Mouse (Mus musculus): ENCODE measurements around the gene Olfr748. TPM values are rescaled to one million over a fixed set of nuclear protein-coding genes. Genes with fewer than 3 reads are reported as not detected.
"Not testable (repeated sequence)": the region's sequence is repeated elsewhere in the genome, so short reads cannot be mapped to it uniquely, and the experiment has no call there.

The Olfr748 gene
- polyA plus RNA-seq (2015; fragmentation: Nextera tagmentation; extraction: Ambion mirVana): not detected in 2 replicates

GRCm38 (mm10) chr14:50707073-50707472 lies at the start of gene Olfr748:
Gene Olfr748 (plus strand): TSS chr14:50707373.
- no peaks in the 10 kb centered on the region for H3K36me3 ChIP-seq (ENCODE audit: insufficient read depth, low read length)
- no peaks in the 10 kb centered on the region for H3K9me3 ChIP-seq (ENCODE audit: low read length)
- 81% methylated on average over 1 of the region's 1 CpGs for WGBS
- H3K9ac ChIP-seq (replicated peaks; ENCODE audit: low read length): no peak within 1 kb of the TSS
- no peak for ATAC-seq (ENCODE audit: low FRiP score, low TSS enrichment)
- H3K4me3 ChIP-seq (ENCODE audit: low read length): no peak within 1 kb of the TSS
- no peaks in the 10 kb centered on the region for H3K27me3 ChIP-seq (ENCODE audit: insufficient read depth, low read length)
- no peak within 1 kb of the TSS for H3K27ac ChIP-seq (ENCODE audit: low read length)
- no peak within 1 kb of the TSS for H3K4me2 ChIP-seq (replicated peaks; ENCODE audit: low read depth, low read length)
- no peaks in the 10 kb centered on the region for H3K4me1 ChIP-seq (ENCODE audit: insufficient read depth, low read length)

- no peak within 1 kb of the TSS for H3K9ac ChIP-seq (replicated peaks; ENCODE audit: low read length)
- H3K27ac ChIP-seq (ENCODE audit: low read length): no peak within 1 kb of the TSS
- no peaks in the 10 kb centered on the region for H3K4me1 ChIP-seq (ENCODE audit: insufficient read depth, low read length)
- no peak for ATAC-seq (ENCODE audit: low FRiP score, low TSS enrichment)
- 92% methylated on average over 3 of the region's 3 CpGs for WGBS
- no peak within 1 kb of the TSS for H3K4me2 ChIP-seq (replicated peaks; ENCODE audit: low read depth, low read length)
- H3K27me3 ChIP-seq (ENCODE audit: insufficient read depth, low read length): no peaks in the 10 kb centered on the region
- no peaks in the 10 kb centered on the region for H3K36me3 ChIP-seq (ENCODE audit: insufficient read depth, low read length)
- H3K9me3 ChIP-seq (ENCODE audit: low read length): no peaks in the 10 kb centered on the region
- H3K4me3 ChIP-seq (ENCODE audit: low read length): no peak within 1 kb of the TSS
Observed at GRCm38 (mm10) chr14:50693106-50693505, 14.1 kb upstream of the Olfr748 start, which contains the start of gene Olfr747. Gene Olfr747 (minus strand): TSS chr14:50693206.

DNA sequence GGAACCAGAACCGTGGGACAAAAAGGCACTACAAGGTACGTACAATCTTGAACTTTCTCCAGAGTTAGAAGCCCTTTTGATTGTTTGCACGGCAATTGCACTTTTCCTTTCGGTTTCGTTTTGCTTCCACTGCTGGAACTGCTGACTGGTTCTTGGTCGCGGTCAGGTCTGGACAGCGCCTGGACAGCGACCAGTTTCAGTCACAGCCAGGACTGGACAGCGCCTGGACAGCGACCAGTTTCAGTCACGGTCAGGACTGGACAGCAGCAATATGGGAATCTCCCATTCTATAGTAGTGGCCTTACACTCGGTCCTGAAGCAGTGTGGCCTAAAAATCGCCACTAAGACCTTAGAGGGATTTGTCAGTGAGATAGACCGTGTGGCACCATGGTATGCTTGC lies 12.7 kb downstream of the Olfr748 start:
- WGBS: 91% methylated on average over 15 of the region's 15 CpGs
- H3K36me3 ChIP-seq (ENCODE audit: insufficient read depth, low read length); ATAC-seq (ENCODE audit: low FRiP score, low TSS enrichment): not testable (repeated sequence)

DNA sequence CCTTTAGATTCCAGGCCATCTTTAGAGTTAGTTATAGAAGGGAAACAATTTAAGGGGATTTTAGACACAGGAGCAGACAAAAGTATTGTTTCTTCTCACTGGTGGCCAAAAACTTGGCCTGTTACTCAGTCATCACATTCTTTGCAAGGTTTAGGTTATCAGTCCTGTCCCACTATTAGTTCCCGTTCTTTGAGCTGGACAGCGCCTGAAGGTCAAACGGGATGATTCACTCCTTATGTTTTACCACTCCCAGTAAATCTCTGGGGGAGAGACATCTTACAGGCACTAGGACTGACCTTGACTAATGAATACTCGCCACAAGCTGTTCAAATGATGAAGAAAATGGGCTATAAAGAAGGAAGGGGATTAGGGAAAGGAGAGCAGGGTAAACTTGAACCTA lies 15.2 kb downstream of the Olfr748 start:
- not testable (repeated sequence) for H3K9me3 ChIP-seq (ENCODE audit: low read length); ATAC-seq (ENCODE audit: low FRiP score, low TSS enrichment); H3K4me1 ChIP-seq (ENCODE audit: insufficient read depth, low read length); H3K4me3 ChIP-seq (ENCODE audit: low read length); H3K27ac ChIP-seq (ENCODE audit: low read length); H3K27me3 ChIP-seq (ENCODE audit: insufficient read depth, low read length); H3K36me3 ChIP-seq (ENCODE audit: insufficient read depth, low read length); H3K4me2 ChIP-seq (replicated peaks; ENCODE audit: low read depth, low read length); H3K9ac ChIP-seq (replicated peaks; ENCODE audit: low read length)
- 79% methylated on average over 3 of the region's 4 CpGs for WGBS

More for the DNA sequence above, 12.7 kb downstream of the Olfr748 start:
- H3K27me3 ChIP-seq (ENCODE audit: insufficient read depth, low read length); H3K27ac ChIP-seq (ENCODE audit: low read length); H3K4me1 ChIP-seq (ENCODE audit: insufficient read depth, low read length); H3K4me2 ChIP-seq (replicated peaks; ENCODE audit: low read depth, low read length); H3K9ac ChIP-seq (replicated peaks; ENCODE audit: low read length); H3K9me3 ChIP-seq (ENCODE audit: low read length); H3K4me3 ChIP-seq (ENCODE audit: low read length): not testable (repeated sequence)

GRCm38 (mm10) chr14:50740334-50740733 lies 33.2 kb downstream of the Olfr748 start:
- H3K9ac ChIP-seq (replicated peaks; ENCODE audit: low read length): no peak overlapping the region
- H3K4me2 ChIP-seq (replicated peaks; ENCODE audit: low read depth, low read length): no peak overlapping the region
- no peak overlapping the region for H3K4me3 ChIP-seq (ENCODE audit: low read length)
- no peaks in the 10 kb centered on the region for H3K9me3 ChIP-seq (ENCODE audit: low read length)
- no peaks in the 10 kb centered on the region for H3K36me3 ChIP-seq (ENCODE audit: insufficient read depth, low read length)
- no peaks in the 10 kb centered on the region for H3K4me1 ChIP-seq (ENCODE audit: insufficient read depth, low read length)
- H3K27me3 ChIP-seq (ENCODE audit: insufficient read depth, low read length): no peaks in the 10 kb centered on the region
- no peak overlapping the region for H3K27ac ChIP-seq (ENCODE audit: low read length)
- no peak for ATAC-seq (ENCODE audit: low FRiP score, low TSS enrichment)
- WGBS: 73% methylated on average over 2 of the region's 2 CpGs

DNA sequence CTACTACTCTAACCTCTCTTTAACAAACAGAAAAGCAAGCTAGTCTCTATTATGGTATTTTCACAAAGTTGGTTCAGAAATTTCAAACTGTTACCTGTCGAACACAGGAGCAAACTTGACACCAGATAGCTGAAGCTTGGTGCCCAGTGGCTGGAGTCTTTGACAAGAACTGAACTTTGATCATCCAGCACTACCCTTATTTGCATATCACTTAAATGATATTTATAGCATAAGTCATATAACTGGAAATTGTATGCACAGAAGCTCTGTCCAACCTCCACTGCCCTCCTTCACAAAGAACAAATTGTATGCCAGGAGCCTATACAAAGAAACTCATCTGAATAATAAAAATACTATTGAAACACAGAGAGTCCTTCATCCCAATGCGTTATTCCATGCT lies 34.4 kb downstream of the Olfr748 start:
- Histone ChIP-seq H3K36me3 (ENCODE audit: insufficient read depth, low read length) (no peaks in the 10 kb centered on the region), H3K27me3 (ENCODE audit: insufficient read depth, low read length) (no peaks in the 10 kb centered on the region), H3K4me2 (replicated peaks; ENCODE audit: low read depth, low read length) (no peak overlapping the region), H3K4me3 (ENCODE audit: low read length) (no peak overlapping the region), H3K27ac (ENCODE audit: low read length) (no peak overlapping the region), H3K9ac (replicated peaks; ENCODE audit: low read length) (no peak overlapping the region), H3K4me1 (ENCODE audit: insufficient read depth, low read length) (no peaks in the 10 kb centered on the region), H3K9me3 (ENCODE audit: low read length) (no peaks in the 10 kb centered on the region)
- no peak for ATAC-seq (ENCODE audit: low FRiP score, low TSS enrichment)
- WGBS: 77% methylated on average over 2 of the region's 2 CpGs

- no peaks in the 10 kb centered on the region for H3K4me1 ChIP-seq (ENCODE audit: insufficient read depth, low read length)
- H3K4me3 ChIP-seq (ENCODE audit: low read length): no peak within 1 kb of the TSS
- no peak for ATAC-seq (ENCODE audit: low FRiP score, low TSS enrichment)
- no peak within 1 kb of the TSS for H3K27ac ChIP-seq (ENCODE audit: low read length)
- H3K9ac ChIP-seq (replicated peaks; ENCODE audit: low read length): no peak within 1 kb of the TSS
- H3K36me3 ChIP-seq (ENCODE audit: insufficient read depth, low read length): no peaks in the 10 kb centered on the region
- no peaks in the 10 kb centered on the region for H3K9me3 ChIP-seq (ENCODE audit: low read length)
- no peaks in the 10 kb centered on the region for H3K27me3 ChIP-seq (ENCODE audit: insufficient read depth, low read length)
- no peak within 1 kb of the TSS for H3K4me2 ChIP-seq (replicated peaks; ENCODE audit: low read depth, low read length)
Observed at GRCm38 (mm10) chr14:50744994-50745393, 37.8 kb downstream of the Olfr748 start, which contains the start of gene Olfr749. Gene Olfr749 (minus strand): TSS chr14:50745094.

DNA sequence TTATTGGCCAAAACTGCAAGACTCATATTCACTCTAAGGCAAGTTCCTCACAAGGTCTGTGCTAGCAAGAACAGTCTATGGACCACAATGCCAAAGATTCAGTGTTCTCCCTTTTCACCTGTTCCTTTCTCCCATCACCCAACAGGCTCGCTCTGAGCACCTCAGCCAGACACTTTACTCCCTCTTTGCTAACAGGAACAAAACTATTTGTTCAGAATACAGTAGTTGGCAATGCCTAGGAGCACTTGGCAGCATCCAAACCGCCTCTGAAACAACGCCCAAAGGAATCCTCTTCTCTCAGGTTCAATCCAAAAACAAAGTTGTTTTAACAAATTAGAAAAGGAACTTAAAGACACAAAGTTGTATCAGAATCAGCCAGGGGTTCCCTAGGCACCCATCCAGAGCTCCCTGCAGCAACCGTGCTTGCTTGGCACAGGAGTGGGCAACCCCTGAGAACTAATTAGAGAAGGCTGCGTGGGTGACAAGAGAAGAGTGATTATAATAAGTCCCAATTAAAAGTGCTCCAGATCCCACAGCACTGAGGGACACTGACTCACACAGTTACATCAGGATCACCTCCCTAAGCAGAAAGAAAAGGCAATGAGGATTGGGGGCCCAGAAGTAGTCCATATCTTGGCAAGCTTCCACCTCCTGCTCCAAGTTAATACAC lies 51.4 kb downstream of the Olfr748 start:
- Histone ChIP-seq H3K9me3 (ENCODE audit: low read length) (no peaks in the 10 kb centered on the region), H3K27ac (ENCODE audit: low read length) (no peak overlapping the region), H3K4me2 (replicated peaks; ENCODE audit: low read depth, low read length) (no peak overlapping the region), H3K4me3 (ENCODE audit: low read length) (no peak overlapping the region), H3K4me1 (ENCODE audit: insufficient read depth, low read length) (no peaks in the 10 kb centered on the region), H3K9ac (replicated peaks; ENCODE audit: low read length) (no peak overlapping the region), H3K36me3 (ENCODE audit: insufficient read depth, low read length) (peaks cover 5% of the 10 kb centered on the region; the same call in 1 of the 2 replicates), H3K27me3 (ENCODE audit: insufficient read depth, low read length) (no peaks in the 10 kb centered on the region)
- no peak for ATAC-seq (ENCODE audit: low FRiP score, low TSS enrichment)
- WGBS: 82% methylated on average over 5 of the region's 5 CpGs

Other genes with a start within 250 kb of the Olfr748 start
- not detected in 2 replicates for gene Olfr741, start 234.6 kb upstream of the Olfr748 start, polyA plus RNA-seq (2015; fragmentation: Nextera tagmentation; extraction: Ambion mirVana)
- not detected in 2 replicates for gene Olfr742, start 203.8 kb upstream of the Olfr748 start, polyA plus RNA-seq (2015; fragmentation: Nextera tagmentation; extraction: Ambion mirVana)
- gene Olfr743, start 185.5 kb upstream of the Olfr748 start, polyA plus RNA-seq (2015; fragmentation: Nextera tagmentation; extraction: Ambion mirVana): not detected in 2 replicates
- not detected in 2 replicates for gene Olfr744, start 92.5 kb upstream of the Olfr748 start, polyA plus RNA-seq (2015; fragmentation: Nextera tagmentation; extraction: Ambion mirVana)
- gene Olfr745, start 68.0 kb upstream of the Olfr748 start, polyA plus RNA-seq (2015; fragmentation: Nextera tagmentation; extraction: Ambion mirVana): not detected in 2 replicates
- not detected in 2 replicates for gene Olfr746, start 60.3 kb upstream of the Olfr748 start, polyA plus RNA-seq (2015; fragmentation: Nextera tagmentation; extraction: Ambion mirVana)
- not detected in 2 replicates for gene Olfr747, start 14.2 kb upstream of the Olfr748 start, polyA plus RNA-seq (2015; fragmentation: Nextera tagmentation; extraction: Ambion mirVana)
- not detected in 2 replicates for gene Olfr749, start 37.7 kb downstream of the Olfr748 start, polyA plus RNA-seq (2015; fragmentation: Nextera tagmentation; extraction: Ambion mirVana)
- 80.8 and 83.9 TPM in 2 replicates for gene Ttc5, start 78.1 kb downstream of the Olfr748 start, polyA plus RNA-seq (2015; fragmentation: Nextera tagmentation; extraction: Ambion mirVana)
- not detected in 2 replicates for gene Ccnb1ip1, start 100.4 kb downstream of the Olfr748 start, polyA plus RNA-seq (2015; fragmentation: Nextera tagmentation; extraction: Ambion mirVana)
- 61.8 and 70.2 TPM in 2 replicates for gene Parp2, start 100.5 kb downstream of the Olfr748 start, polyA plus RNA-seq (2015; fragmentation: Nextera tagmentation; extraction: Ambion mirVana)
- 9.6 and 10.2 TPM in 2 replicates for gene Tep1, start 163.2 kb downstream of the Olfr748 start, polyA plus RNA-seq (2015; fragmentation: Nextera tagmentation; extraction: Ambion mirVana)
- gene Klhl33, start 190.1 kb downstream of the Olfr748 start, polyA plus RNA-seq (2015; fragmentation: Nextera tagmentation; extraction: Ambion mirVana): 0.27 and 0.41 TPM in 2 replicates
- gene Osgep, start 217.5 kb downstream of the Olfr748 start, polyA plus RNA-seq (2015; fragmentation: Nextera tagmentation; extraction: Ambion mirVana): 176 and 196 TPM in 2 replicates
- gene Apex1, start 217.6 kb downstream of the Olfr748 start, polyA plus RNA-seq (2015; fragmentation: Nextera tagmentation; extraction: Ambion mirVana): 276 and 285 TPM in 2 replicates
- 57.7 and 60.8 TPM in 2 replicates for gene Pip4p1, start 223.5 kb downstream of the Olfr748 start, polyA plus RNA-seq (2015; fragmentation: Nextera tagmentation; extraction: Ambion mirVana)
- gene Pnp, start 223.7 kb downstream of the Olfr748 start, polyA plus RNA-seq (2015; fragmentation: Nextera tagmentation; extraction: Ambion mirVana): 78.2 and 79.3 TPM in 2 replicates
- gene Gm49342, start 237.1 kb downstream of the Olfr748 start, polyA plus RNA-seq (2015; fragmentation: Nextera tagmentation; extraction: Ambion mirVana): not detected in 2 replicates
- 0.66 TPM in 1 of 2 replicates, not detected in the other for gene Pnp2, start 248.6 kb downstream of the Olfr748 start, polyA plus RNA-seq (2015; fragmentation: Nextera tagmentation; extraction: Ambion mirVana)